Mouse (Mus musculus): ENCODE results near the gene Th.

The Th gene

GRCm38 (mm10) chr7:142901774-142902173, 29.2 kb downstream of the Th start:
- in situ Hi-C loops (cut with MboI, MseI), result no loop called here

- in situ Hi-C loops (cut with MboI, MseI), result no loop called here
Observed at GRCm38 (mm10) chr7:142899872-142900271, 31.1 kb downstream of the Th start.

GRCm38 (mm10) chr7:142897471-142897870, 33.5 kb downstream of the Th start:
- in situ Hi-C loops (cut with MboI, MseI), result no loop called here

- in situ Hi-C loops (cut with MboI, MseI), result no loop called here
Observed at GRCm38 (mm10) chr7:142895901-142896665, 34.8 kb downstream of the Th start.

- in situ Hi-C loops (cut with MboI, MseI), result no loop called here
Observed at GRCm38 (mm10) chr7:142895223-142895840, 35.6 kb downstream of the Th start.

GRCm38 (mm10) chr7:142894669-142895068, 36.3 kb downstream of the Th start:
- in situ Hi-C loops (cut with MboI, MseI), result no loop called here

- in situ Hi-C loops (cut with MboI, MseI), result no loop called here
Observed at GRCm38 (mm10) chr7:142893721-142894639, 36.9 kb downstream of the Th start.

- in situ Hi-C loops (cut with MboI, MseI), result no loop called here
Observed at GRCm38 (mm10) chr7:142893296-142893695, 37.6 kb downstream of the Th start.

- in situ Hi-C loops (cut with MboI, MseI), result no loop called here
Observed at GRCm38 (mm10) chr7:142869419-142870163, 61.3 kb downstream of the Th start.

GRCm38 (mm10) chr7:142850681-142851080, 80.2 kb downstream of the Th start:
- in situ Hi-C loops (cut with MboI, MseI), result no loop called here

Measured in T-helper 1 cell (primary cell).